Mouse (Mus musculus): ENCODE measurements around the gene Nxn.

- TF ChIP-seq CTCF (conservative IDR thresholded peaks at IDR 0.05; ENCODE audit: insufficient read depth, insufficient read length, low read depth, low read length) (no peak), POLR2A (IDR thresholded peaks at IDR 0.05; ENCODE audit: low read depth, low read length) (no peak)
Observed at GRCm38 (mm10) chr11:76381201-76381885, 17.6 kb downstream of the Nxn start.

All from kidney, adult 2 months (tissue).